Mouse (Mus musculus) E14TG2a.4 (cell line): ENCODE results near the gene Strbp.

ENCODE experiments used
- H3K27me3 ChIP-seq: 2 replicates; pipeline ENCODE4 v1.6.1; 2014; ENCODE audit warnings: low read length, control low read depth; ENCODE audit not compliant: insufficient read depth
- H3K36me3 ChIP-seq: 2 replicates; pipeline ENCODE4 v1.6.1; 2014; ENCODE audit warnings: low read length, control low read depth; ENCODE audit not compliant: insufficient read depth
- H3K4me1 ChIP-seq: replicated peaks from 2 replicates; pipeline ENCODE4 v1.6.1; 2014; ENCODE audit warnings: low read depth, low read length, control low read depth
- H3K4me3 ChIP-seq: replicated peaks from 2 replicates; pipeline ENCODE4 v1.5.1; 2014; ENCODE audit warnings: mild to moderate bottlenecking, low read length
- H3K9me3 ChIP-seq: 2 replicates; pipeline ENCODE4 v1.6.1; 2014; ENCODE audit warnings: low read length, control low read depth
- CTCF ChIP-seq: conservative IDR thresholded peaks from 2 replicates; pipeline ENCODE4 v1.5.1; 2014; ENCODE audit warnings: low read length
- NANOG ChIP-seq: IDR thresholded peaks from 2 replicates; pipeline ENCODE4 v1.6.1; 2014; ENCODE audit warnings: borderline replicate concordance, low read length, mixed read lengths
- POU5F1 ChIP-seq: IDR thresholded peaks from 2 replicates; pipeline ENCODE4 v1.6.1; 2014; ENCODE audit warnings: low read length, borderline replicate concordance

Gene Strbp

GRCm38 (mm10) chr2:37741806-37742554 lies 38.3 kb upstream of the Strbp start:
- no peak for TF ChIP-seq NANOG
- no peak for TF ChIP-seq CTCF
- TF ChIP-seq POU5F1, result no peak
- H3K36me3 ChIP-seq, result no peaks in the 10 kb centered on the region

GRCm38 (mm10) chr2:37735807-37736188 lies 32.1 kb upstream of the Strbp start:
- Histone ChIP-seq H3K9me3 (no peaks in the 10 kb centered on the region), H3K4me3 (no peak overlapping the region), H3K4me1 (peaks cover 17% of the 10 kb centered on the region), H3K36me3 (no peaks in the 10 kb centered on the region), H3K27me3 (peaks cover 19% of the 10 kb centered on the region)
- TF ChIP-seq NANOG, result no peak
- TF ChIP-seq CTCF, result no peak
- TF ChIP-seq POU5F1, result no peak

More at GRCm38 (mm10) chr2:37741806-37742554, 38.3 kb upstream of the Strbp start:
- H3K4me3 ChIP-seq, result no peak overlapping the region
- H3K27me3 ChIP-seq, result peaks cover 24% of the 10 kb centered on the region
- no peaks in the 10 kb centered on the region for H3K9me3 ChIP-seq
- H3K4me1 ChIP-seq, result no peaks in the 10 kb centered on the region

GRCm38 (mm10) chr2:37734979-37735806 lies 31.5 kb upstream of the Strbp start:
- no peak for TF ChIP-seq CTCF
- no peak for TF ChIP-seq POU5F1
- TF ChIP-seq NANOG, result no peak

GRCm38 (mm10) chr2:37731241-37731801 lies 27.7 kb upstream of the Strbp start:
- no peaks in the 10 kb centered on the region for H3K36me3 ChIP-seq
- TF ChIP-seq NANOG (no peak), POU5F1 (no peak), CTCF (no peak)

More at GRCm38 (mm10) chr2:37734979-37735806, 31.5 kb upstream of the Strbp start:
- Histone ChIP-seq H3K9me3 (no peaks in the 10 kb centered on the region), H3K4me3 (0 out of 2 replicates have a peak overlapping the region, but pooled peaks have one; percentile 1), H3K27me3 (peaks cover 19% of the 10 kb centered on the region), H3K4me1 (peaks cover 17% of the 10 kb centered on the region), H3K36me3 (no peaks in the 10 kb centered on the region)

GRCm38 (mm10) chr2:37724231-37724630 lies 20.6 kb upstream of the Strbp start:
- Histone ChIP-seq H3K4me3 (no peak overlapping the region), H3K36me3 (no peaks in the 10 kb centered on the region), H3K9me3 (no peaks in the 10 kb centered on the region; the same call in 1 of the 2 replicates), H3K4me1 (no peaks in the 10 kb centered on the region), H3K27me3 (peaks cover 5% of the 10 kb centered on the region; the same call in 1 of the 2 replicates)
- no peak for TF ChIP-seq CTCF
- TF ChIP-seq NANOG, result no peak
- TF ChIP-seq POU5F1, result no peak

More at GRCm38 (mm10) chr2:37731241-37731801, 27.7 kb upstream of the Strbp start:
- Histone ChIP-seq H3K9me3 (no peaks in the 10 kb centered on the region; the same call in 1 of the 2 replicates), H3K4me1 (peaks cover 17% of the 10 kb centered on the region), H3K4me3 (no peak overlapping the region), H3K27me3 (peaks cover 12% of the 10 kb centered on the region; the same call in 1 of the 2 replicates)

GRCm38 (mm10) chr2:37723501-37724090 lies 19.9 kb upstream of the Strbp start:
- Histone ChIP-seq H3K4me1 (no peaks in the 10 kb centered on the region), H3K9me3 (no peaks in the 10 kb centered on the region; the same call in 1 of the 2 replicates), H3K27me3 (peaks cover 5% of the 10 kb centered on the region; the same call in 1 of the 2 replicates), H3K36me3 (no peaks in the 10 kb centered on the region), H3K4me3 (no peak overlapping the region)
- no peak for TF ChIP-seq POU5F1
- no peak for TF ChIP-seq NANOG
- no peak for TF ChIP-seq CTCF

GRCm38 (mm10) chr2:37722674-37723465 lies 19.2 kb upstream of the Strbp start:
- no peak overlapping the region for H3K4me3 ChIP-seq
- TF ChIP-seq POU5F1, result no peak
- TF ChIP-seq NANOG, result no peak
- no peak for TF ChIP-seq CTCF
- no peaks in the 10 kb centered on the region for H3K9me3 ChIP-seq
- H3K4me1 ChIP-seq, result no peaks in the 10 kb centered on the region
- H3K36me3 ChIP-seq, result no peaks in the 10 kb centered on the region
- H3K27me3 ChIP-seq, result peaks cover 5% of the 10 kb centered on the region; the same call in 1 of the 2 replicates
